Comparison of ENCODE assay signal across 8 mouse cellular contexts in genomic region chr12:100187756-100188430, GRCm38 (mm10). TPM values are rescaled to one million over a fixed set of nuclear protein-coding genes. Genes with fewer than 3 reads are reported as not detected.
DNase-seq lines count a peak whose midpoint lies in the region; ATAC-seq and TF ChIP-seq lines count a peak whose summit lies in the region.

No protein-coding gene starts in this region.

- no peak; the same call in 1 of the 2 replicates for ATAC-seq in forebrain, embryonic 13.5 days
- no peak for ATAC-seq in lung, embryonic 15.5 days (ENCODE audit: borderline replicate concordance, extremely low read depth, low FRiP score, low TSS enrichment)

- H3K9ac ChIP-seq in forebrain, embryonic 13.5 days, result peak overlapping the region; percentile 74
- H3K9ac ChIP-seq in lung, embryonic 15.5 days, result peak overlapping the region; percentile 64

- peak overlapping the region; percentile 84 for H3K4me3 ChIP-seq in gastrocnemius, adult 2 months
- peak overlapping the region; percentile 62 for H3K4me3 ChIP-seq in forebrain, embryonic 13.5 days
- H3K4me3 ChIP-seq in kidney, adult 2 months (ENCODE audit: insufficient read depth, low read depth, low read length), result peak overlapping the region; percentile 53
- H3K4me3 ChIP-seq in lung, embryonic 15.5 days, result peak overlapping the region; percentile 58
- H3K4me3 ChIP-seq in thymus, adult 2 months (ENCODE audit: control insufficient read depth, insufficient read depth, low read length), result peak overlapping the region; percentile 51

- 2% methylated on average over 29 of the region's 29 CpGs for WGBS in forebrain, embryonic 13.5 days
- whole genome bisulfite sequencing in kidney, adult 2 months, result under 1% methylated on average over 29 of the region's 29 CpGs
- under 1% methylated on average over 29 of the region's 29 CpGs for WGBS in lung, embryonic 15.5 days
- WGBS in thymus, adult 2 months, result 2% methylated on average over 29 of the region's 29 CpGs

- H3K4me2 ChIP-seq in forebrain, embryonic 13.5 days, result peak overlapping the region; percentile 76
- H3K4me2 ChIP-seq in lung, embryonic 15.5 days, result peak overlapping the region; percentile 88

- 0 out of 2 replicates have a peak, but pooled peaks have one; percentile 3 for TF ChIP-seq CTCF in gastrocnemius, adult 2 months (IDR thresholded peaks at IDR 0.05)
- no peak for TF ChIP-seq CTCF in kidney, adult 2 months (conservative IDR thresholded peaks at IDR 0.05; ENCODE audit: insufficient read depth, insufficient read length, low read depth, low read length)
- TF ChIP-seq CTCF in thymus, adult 2 months (IDR thresholded peaks at IDR 0.05; ENCODE audit: borderline replicate concordance, control insufficient read depth, extremely low read depth, insufficient read depth, low read length, poor library complexity), result no peak

- H3K36me3 ChIP-seq in forebrain, embryonic 13.5 days (ENCODE audit: poor library complexity, severe bottlenecking), result no peaks in the 10 kb centered on the region
- H3K36me3 ChIP-seq in kidney, adult 2 months (ENCODE audit: control insufficient read depth, insufficient read depth, low read length), result no peaks in the 10 kb centered on the region
- no peaks in the 10 kb centered on the region for H3K36me3 ChIP-seq in lung, embryonic 15.5 days
- H3K36me3 ChIP-seq in thymus, adult 2 months (ENCODE audit: control insufficient read depth, insufficient read depth, low read length), result no peaks in the 10 kb centered on the region

- H3K4me1 ChIP-seq in forebrain, embryonic 13.5 days, result peaks cover 21% of the 10 kb centered on the region
- peaks cover 3% of the 10 kb centered on the region; the same call in 1 of the 2 replicates for H3K4me1 ChIP-seq in kidney, adult 2 months (ENCODE audit: control insufficient read depth, insufficient read depth, low read length)
- peaks cover 16% of the 10 kb centered on the region for H3K4me1 ChIP-seq in lung, embryonic 15.5 days
- H3K4me1 ChIP-seq in thymus, adult 2 months (replicated peaks; ENCODE audit: control insufficient read depth, insufficient read depth, low read length), result peaks cover 2% of the 10 kb centered on the region; the same call in 1 of the 2 replicates

- TF ChIP-seq POLR2A in kidney, adult 2 months (IDR thresholded peaks at IDR 0.05; ENCODE audit: low read depth, low read length), result no peak
- TF ChIP-seq POLR2A in thymus, adult 2 months (IDR thresholded peaks at IDR 0.05; ENCODE audit: control insufficient read depth, extremely low read depth, insufficient read depth, low read length, poor library complexity), result no peak

- intact Hi-C loops in gastrocnemius, adult 2 months (cut with DNase I), result loop anchor here (1.0 to 5.0 kb wide), 4 partner anchors 11 to 334 kb away; partner anchors contain the start of genes Calm1, Nrde2 and Ttc7b

- H3K27ac ChIP-seq in gastrocnemius, adult 2 months, result peak overlapping the region; percentile 96
- peak overlapping the region; percentile 99 for H3K27ac ChIP-seq in forebrain, embryonic 13.5 days
- peak overlapping the region; percentile 61 for H3K27ac ChIP-seq in kidney, adult 2 months (ENCODE audit: insufficient read depth, low read depth, low read length)
- peak overlapping the region; percentile 92 for H3K27ac ChIP-seq in lung, embryonic 15.5 days
- peak overlapping the region; percentile 44 for H3K27ac ChIP-seq in thymus, adult 2 months (ENCODE audit: control insufficient read depth, insufficient read depth, low read length)

- peak; percentile 61 for DNase-seq in gastrocnemius, adult 2 months
- DNase-seq in gastrocnemius, postnatal 25 days, result no peak
- peak; percentile 27 for DNase-seq in MEL-GATA-1-ER (ENCODE audit: extremely low read depth, low read depth)
- peak; percentile 72 for DNase-seq in kidney, adult 2 months
- DNase-seq in thymus, adult 2 months, result peak; percentile 43
- no peak for DNase-seq in frontal cortex, postnatal 14 days (ENCODE audit: low spot score in 2 of 2)

- H3K9me3 ChIP-seq in forebrain, embryonic 13.5 days (replicated peaks), result peaks cover under 1% of the 10 kb centered on the region; the same call in 1 of the 2 replicates
- no peaks in the 10 kb centered on the region for H3K9me3 ChIP-seq in lung, embryonic 15.5 days

- H3K27me3 ChIP-seq in forebrain, embryonic 13.5 days, result no peaks in the 10 kb centered on the region
- H3K27me3 ChIP-seq in kidney, adult 2 months (replicated peaks; ENCODE audit: control insufficient read depth, insufficient read depth, low read length), result no peaks in the 10 kb centered on the region
- H3K27me3 ChIP-seq in lung, embryonic 15.5 days, result no peaks in the 10 kb centered on the region
- H3K27me3 ChIP-seq in thymus, adult 2 months (ENCODE audit: control insufficient read depth, insufficient read depth, low read length), result no peaks in the 10 kb centered on the region

RNA-seq across cellular contexts. Expression of gene Calm1, which starts 11.3 kb away (rescaled TPM):
- total RNA-seq in gastrocnemius, adult 2 months (2021), result 100 to 1,000 TPM; 513 to 579 TPM
- 100 to 1,000 TPM; 351 to 515 TPM for total RNA-seq in gastrocnemius, postnatal 25 days (2021)
- polyA plus RNA-seq in forebrain, embryonic 13.5 days (2015; fragmentation: Nextera tagmentation; extraction: Ambion mirVana), result 1,816 and 2,096 TPM in 2 replicates
- polyA plus RNA-seq in kidney, adult 2 months (2012; rRNA removed), result 133 and 185 TPM in 2 replicates
- 1,739 and 1,769 TPM in 2 replicates for polyA plus RNA-seq in lung, embryonic 15.5 days (2015; fragmentation: Nextera tagmentation; extraction: Ambion mirVana)
- 511 and 554 TPM in 2 replicates for polyA plus RNA-seq in thymus, adult 2 months (2012; rRNA removed)

RNA-seq across cellular contexts. Expression of gene Nrde2, which starts 28.4 kb away (rescaled TPM):
- 1 to 10 TPM; 7.8 to 9.1 TPM for total RNA-seq in gastrocnemius, adult 2 months (2021)
- total RNA-seq in gastrocnemius, postnatal 25 days (2021), result 1 to 10 TPM; 5.7 to 6.5 TPM
- polyA plus RNA-seq in forebrain, embryonic 13.5 days (2015; fragmentation: Nextera tagmentation; extraction: Ambion mirVana), result 14.6 and 15.7 TPM in 2 replicates
- polyA plus RNA-seq in kidney, adult 2 months (2012; rRNA removed), result 8.3 TPM in 2 replicates
- polyA plus RNA-seq in lung, embryonic 15.5 days (2015; fragmentation: Nextera tagmentation; extraction: Ambion mirVana), result 13.2 and 14.7 TPM in 2 replicates
- polyA plus RNA-seq in thymus, adult 2 months (2012; rRNA removed), result 19.0 and 23.0 TPM in 2 replicates

Comparison
In these comparisons a context has a peak if more than half of its experiments do, and no peak if none do; other contexts are left out.
1. DNase-seq: peak in gastrocnemius, adult 2 months (single experiment), MEL-GATA-1-ER (single experiment), kidney, adult 2 months (single experiment) and thymus, adult 2 months (single experiment); none in gastrocnemius, postnatal 25 days (single experiment) and frontal cortex, postnatal 14 days (0 of 2).
2. H3K27ac ChIP-seq: peak in every context shown above with its lines; median percentile 99 in forebrain, embryonic 13.5 days; 96 in gastrocnemius, adult 2 months; 92 in lung, embryonic 15.5 days; 61 in kidney, adult 2 months; 44 in thymus, adult 2 months.
3. Peak in every context shown above with its lines, with median percentiles within 50 percentile points of each other: H3K4me3 ChIP-seq.